Mouse (Mus musculus) layer of hippocampus, adult 11-12 months (tissue): ENCODE measurements around the gene Cyp8b1.

ENCODE experiments used
- DNase-seq: peaks from one replicate; pipeline ENCODE4 v3.0.0; 2022; ENCODE audit warnings: low spot score

Gene Cyp8b1

DNA sequence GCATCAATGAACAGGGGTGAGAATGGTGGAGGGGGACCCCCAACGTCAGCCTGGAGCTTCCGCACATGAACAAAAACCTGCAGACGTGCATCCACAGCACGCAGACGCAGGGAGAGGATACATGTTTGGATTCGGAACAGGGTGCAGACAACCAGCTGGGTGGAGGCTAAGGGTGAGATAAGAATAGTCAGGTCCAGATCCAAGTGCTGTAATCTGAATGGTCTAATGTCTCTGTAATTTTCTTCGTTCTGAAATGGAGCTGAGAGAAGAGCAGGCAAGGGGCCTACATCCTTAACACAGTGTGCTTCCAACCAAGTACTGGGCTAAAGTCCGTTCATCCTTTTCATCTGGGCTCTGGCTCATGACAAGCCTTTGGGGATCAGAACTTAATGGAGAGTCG, 24.8 kb downstream of the Cyp8b1 start:
- no peak for DNase-seq

DNA sequence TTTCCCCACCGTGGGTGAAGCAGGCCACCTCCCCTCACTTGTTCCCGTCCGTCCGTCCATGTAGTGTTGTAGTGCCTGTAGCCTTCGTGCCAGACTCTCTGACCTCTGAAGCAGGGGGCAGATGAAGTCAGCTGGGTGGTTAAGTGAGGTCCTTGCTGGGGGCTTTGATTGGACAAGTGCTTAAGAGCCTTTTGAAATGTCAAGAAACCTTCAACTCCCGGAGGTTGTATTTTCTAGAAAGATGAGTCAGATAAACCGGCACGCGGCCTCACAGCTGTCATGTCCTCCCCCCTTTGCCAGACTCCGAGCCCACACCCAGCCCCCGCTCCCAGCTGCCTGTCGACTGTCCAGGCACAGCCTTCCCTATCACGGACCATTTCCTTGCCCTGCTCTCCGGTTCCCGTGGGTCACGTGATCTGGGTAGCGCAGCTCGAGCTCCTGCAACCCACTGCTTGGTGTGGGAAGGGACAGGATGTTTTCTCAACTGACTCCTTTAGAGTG, 25.6 kb downstream of the Cyp8b1 start:
- no peak for DNase-seq

DNA sequence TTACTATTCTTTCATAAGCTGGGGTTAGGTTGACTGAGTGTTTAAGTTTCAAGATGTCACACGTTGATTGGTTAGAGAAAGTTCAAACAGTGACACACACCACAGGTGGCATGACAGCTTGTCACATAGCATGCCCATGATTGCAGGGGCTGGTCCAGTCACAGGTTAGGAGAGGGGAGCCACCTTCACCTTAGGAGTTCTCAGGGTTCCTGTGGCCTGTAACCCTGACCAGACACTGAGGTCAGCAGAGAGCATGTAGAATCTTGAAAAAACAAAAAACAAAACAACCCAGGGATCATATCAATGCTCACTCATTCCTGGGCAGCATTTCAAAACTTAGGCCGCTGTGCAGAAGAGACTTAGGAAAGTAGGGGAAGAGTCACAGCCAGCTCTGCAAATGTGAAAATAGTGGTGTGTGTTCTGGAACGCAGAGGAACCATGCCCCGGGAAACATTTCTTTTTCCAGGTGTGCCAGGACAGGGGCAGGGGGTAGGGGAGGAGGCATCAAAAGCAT, 26.1 kb downstream of the Cyp8b1 start:
- DNase-seq, result no peak

DNA sequence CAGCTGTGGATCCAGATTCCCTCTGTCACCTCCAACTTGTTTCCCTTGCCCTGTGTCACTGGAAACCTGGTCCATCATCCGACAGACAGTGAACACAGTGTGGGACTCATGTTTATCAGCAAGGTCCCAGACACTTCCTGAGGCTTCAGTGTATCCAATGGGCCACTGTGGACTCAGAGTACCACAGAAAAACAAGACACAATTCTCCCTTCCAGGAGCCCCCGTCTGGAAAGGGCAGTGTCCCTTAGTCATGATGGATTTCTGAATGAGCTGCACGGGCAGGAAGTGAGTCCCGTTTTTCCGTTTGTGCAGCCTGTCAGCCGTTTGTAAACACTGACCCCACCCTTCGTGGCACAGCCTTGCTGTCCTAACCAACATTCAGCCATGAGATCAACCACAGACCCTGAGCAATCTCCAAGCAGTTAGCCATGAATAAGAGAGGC, 34.1 kb downstream of the Cyp8b1 start:
- DNase-seq, result no peak

DNA sequence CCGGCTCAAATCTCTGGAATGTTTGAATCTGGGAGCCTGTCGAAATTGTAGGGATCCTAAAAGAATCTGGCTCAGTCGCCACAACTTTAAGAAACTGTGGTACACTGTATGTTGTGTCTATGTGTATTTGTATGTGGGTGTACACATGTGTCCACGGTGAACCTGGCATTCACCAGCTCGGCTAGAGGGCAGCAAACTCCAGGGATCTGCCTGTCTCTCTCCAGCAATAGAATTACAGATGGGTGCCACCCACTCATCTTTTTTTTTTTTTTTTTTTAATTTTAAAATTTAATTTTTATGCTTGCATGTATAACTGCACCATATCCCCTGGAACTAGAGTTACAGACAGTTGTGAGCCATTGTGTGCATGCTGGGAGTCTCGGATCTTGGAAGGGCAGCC, 34.8 kb downstream of the Cyp8b1 start:
- peak; percentile 55 for DNase-seq

DNA sequence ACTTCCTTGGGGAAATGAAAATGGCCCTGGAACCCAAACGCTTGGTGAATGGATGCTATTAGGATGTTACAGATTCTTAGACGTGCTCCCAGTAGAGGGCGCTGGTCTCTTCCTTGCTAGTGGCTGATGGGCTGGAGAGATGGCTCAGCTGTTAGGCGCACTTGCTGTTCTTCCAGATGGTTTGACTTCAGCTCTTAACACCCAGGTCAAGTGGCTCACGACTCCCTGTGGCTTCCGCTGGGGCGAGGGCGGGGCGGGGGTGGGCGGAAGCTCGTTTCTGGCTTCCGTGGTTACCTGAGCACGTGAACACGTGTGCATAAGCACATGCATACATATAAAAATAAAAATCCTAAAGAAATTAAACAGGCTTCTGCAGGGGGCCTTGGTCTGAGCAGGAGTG, 35.3 kb downstream of the Cyp8b1 start:
- peak; percentile 81 for DNase-seq

DNA sequence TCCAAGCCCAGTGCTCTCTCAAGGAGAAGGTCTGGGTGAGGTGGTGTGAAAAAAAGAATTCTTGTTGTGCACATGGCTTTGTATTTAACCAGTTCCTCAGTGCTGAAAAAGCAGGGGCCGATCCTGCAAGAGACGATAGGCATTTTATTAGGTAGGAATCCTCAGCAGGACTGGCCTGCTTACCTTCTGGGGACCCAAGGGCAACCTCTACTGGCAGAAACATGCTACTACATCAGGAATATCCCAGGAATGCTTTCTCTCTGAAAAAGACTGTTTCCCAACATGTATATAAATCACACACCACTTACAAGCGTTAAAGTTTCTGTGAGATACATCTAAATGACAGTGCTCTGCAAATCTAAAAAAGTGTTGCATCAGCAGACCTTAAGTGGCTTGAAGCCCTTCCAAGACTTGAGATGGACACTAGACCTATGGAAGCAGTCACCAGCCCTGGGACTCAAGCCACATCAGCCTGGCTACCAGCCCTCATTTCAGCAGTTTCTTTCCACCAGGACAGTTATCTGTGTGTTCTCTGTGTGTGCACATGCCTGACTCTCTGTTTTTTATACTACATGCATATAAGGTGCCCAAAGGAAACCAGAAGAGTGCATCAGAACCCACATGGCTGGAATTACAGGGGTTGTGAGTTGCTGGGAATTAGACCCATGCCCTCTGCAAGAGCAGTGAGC, 38.9 kb downstream of the Cyp8b1 start:
- DNase-seq, result peak; percentile 78

DNA sequence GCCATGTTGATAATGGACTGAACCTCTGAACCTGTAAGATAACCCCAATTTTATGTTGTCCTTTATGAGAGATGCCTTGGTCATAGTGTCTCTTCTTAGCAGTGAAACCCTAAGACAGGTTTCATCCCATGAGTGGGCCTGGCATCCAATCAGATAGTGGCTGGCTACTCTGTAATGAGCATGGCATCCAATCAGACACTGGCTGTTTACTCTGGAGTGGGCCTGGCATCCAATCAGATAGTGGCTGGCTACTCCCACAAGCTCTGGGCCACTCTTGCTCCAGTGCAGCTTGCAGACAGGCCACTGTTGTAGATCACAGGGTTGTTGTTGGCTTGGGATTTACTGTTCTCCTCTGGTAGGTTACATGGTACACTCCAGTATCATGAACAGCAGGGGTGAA, 42.5 kb downstream of the Cyp8b1 start:
- DNase-seq, result no peak

DNA sequence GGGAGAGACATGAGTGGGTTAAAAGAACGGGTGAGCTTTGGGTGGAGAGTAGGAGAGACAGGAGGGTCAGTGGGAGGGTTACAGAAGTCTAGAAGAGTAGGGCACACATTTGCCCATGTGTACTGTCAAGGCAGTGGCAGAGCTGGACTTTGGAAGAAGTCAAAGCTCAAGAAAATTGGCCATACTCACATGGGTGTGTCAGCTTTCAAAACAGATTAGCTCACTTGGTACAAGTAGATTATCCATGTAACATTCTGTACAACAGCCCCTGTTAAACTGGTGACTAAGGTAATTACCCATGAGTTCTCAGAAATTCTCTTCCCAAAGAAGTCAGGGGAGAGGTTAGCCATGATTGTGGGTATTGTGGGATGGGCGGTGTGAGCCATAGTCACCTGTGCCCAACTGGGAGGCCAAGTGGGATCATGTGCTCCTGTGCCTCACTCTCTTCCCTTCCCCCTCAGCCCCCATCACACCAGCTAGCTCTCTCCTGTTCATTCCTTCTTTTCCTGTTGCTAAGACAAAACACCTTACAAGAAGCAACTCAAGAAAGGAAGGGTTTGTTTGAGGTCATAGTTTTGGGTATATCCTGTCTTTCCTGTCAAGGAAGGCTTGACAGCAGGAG, 43.9 kb downstream of the Cyp8b1 start:
- no peak for DNase-seq

DNA sequence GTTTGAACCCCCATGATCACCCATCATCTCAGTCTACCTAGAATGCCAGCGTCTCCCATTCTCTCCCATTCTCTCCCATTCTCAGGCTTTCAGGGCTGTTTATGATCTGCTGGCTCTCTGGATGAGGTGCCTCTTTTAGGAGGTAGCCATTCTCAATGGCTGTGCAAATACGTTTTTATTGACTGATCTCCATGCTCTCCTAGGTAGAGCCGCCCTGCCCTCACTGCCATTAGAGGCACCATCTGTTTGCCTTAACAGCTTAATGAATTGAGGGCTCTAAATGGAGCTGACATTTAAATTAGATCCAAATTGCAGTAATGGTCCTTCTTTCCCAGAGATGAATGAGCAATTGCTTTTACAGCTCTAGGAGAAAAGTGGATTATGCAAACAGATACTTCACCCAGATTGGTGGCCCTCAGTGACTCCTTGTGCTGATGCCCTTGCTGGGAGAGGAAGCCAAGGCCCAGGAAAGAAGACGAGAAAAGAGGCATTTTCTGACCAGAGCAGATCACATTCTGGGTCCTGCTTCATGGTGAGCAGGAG, 46.1 kb downstream of the Cyp8b1 start:
- no peak for DNase-seq

DNA sequence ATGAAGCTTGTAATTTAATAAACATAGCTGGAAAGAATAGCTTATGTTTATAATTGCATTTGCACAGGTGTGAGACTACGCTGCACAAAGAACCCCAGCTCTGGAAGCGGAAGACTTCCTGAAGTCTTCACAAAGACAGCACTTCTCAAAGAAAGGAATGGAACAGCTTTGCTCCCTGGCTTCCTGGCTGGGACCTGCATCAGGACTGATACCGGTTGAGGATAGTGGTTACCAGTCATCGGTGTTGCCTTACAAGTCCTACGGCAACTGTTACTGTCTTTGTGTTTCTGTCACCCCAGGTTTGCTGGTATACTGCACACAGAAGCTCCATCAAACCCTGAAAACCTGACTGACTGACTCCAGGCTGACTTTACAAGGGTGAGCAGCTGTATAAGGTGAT, 46.7 kb downstream of the Cyp8b1 start:
- no peak for DNase-seq

DNA sequence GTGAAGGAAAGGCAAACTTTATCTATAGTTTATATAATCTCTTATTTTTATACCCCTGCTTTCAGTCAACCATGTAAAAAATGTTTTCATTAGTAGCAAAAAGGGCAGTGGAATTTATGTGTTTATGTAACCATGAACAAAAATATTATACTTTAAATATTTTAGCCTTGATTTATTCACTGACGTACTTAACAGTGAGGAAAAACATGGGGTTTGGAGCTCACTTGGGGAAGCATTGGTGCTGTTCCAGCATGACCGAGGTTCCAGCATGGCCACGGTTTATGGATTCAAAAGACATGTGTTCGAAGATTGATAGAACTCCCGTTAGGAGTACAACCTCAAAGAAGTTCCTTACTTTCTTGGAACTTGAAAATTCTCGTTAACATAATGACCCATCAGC, 47.9 kb downstream of the Cyp8b1 start:
- no peak for DNase-seq

DNA sequence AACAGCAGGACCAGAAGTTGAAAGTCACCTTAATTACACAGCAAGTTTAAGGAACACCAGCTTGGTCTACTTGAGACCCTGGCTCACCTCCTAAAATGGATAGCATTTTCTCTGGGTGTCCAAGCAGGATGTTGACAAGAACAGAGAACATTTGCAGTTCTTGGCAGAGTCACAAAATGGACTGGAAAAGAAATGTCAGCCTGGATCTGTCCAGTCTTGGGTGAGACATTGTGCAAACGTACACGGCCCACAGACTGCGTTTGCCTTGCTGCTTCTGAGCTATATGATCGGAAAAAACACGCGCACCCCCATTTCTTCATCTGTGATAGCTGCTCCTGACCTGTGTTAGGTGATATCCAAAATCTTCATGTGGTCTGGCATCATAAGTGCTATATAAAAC, 48.5 kb downstream of the Cyp8b1 start:
- no peak for DNase-seq

DNA sequence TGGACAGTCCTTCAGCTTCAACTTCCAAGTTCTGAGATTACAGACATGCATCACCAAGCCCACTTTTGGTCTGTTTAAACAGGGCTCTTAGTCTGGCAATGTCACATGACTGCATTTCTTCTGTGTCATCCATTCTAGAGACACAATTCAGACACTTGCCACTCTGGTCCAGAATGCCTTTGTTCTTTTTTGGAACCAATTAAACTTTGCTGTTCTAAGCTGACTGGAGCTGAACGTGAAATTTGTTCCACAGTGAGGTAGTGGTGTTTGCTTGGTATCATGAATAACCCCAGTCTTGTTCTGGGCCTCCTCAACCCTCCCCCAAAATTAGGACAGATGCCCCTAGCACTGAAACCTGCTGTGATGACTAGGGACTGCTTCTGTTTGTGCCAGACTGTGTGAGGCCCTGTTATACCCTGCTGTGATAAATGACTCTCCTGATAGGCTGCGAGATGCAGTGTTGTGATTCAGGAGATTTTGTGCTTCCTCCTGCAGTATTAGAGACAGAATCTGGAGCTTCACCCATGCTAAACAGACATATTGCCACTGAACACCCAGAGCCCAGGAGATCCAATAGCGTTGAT, 50.6 kb downstream of the Cyp8b1 start:
- no peak for DNase-seq

DNA sequence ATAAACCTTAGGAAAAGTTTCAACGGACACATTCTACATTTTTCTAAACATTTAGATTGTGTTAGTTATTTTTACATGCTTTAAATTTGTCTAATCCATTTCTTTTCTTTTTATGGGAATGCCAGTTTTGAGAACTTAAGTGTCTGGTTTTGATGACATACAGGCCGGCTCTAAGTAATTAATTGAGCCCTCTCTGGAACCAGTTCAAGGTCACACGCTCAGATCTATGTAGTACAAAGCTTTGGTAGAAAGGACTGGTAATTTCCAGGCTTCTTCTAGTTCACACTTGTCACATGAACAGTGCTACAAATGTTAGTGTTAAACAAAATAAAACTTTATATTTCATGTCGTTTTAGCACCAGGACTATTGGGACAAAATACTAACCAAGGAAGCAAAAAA, 51.3 kb downstream of the Cyp8b1 start:
- no peak for DNase-seq
